Comparison of ENCODE assay signal across 12 mouse cellular contexts in genomic region chr7:133971086-133971485, GRCm38 (mm10).
DNase-seq lines count a peak whose midpoint lies in the region; ATAC-seq and TF ChIP-seq lines count a peak whose summit lies in the region.
"Had no signal": no experiment of that assay in that cellular context is flagged by ENCODE, and none has a peak within 500 bp of the region (broad histone marks: within the 10 kb centered on the region; RNA-seq: fewer than 3 reads in every experiment).

No protein-coding gene starts in this region.

- H3K9ac ChIP-seq in lung, embryonic 16.5 days (ENCODE audit: low read length): no peak overlapping the region
- H3K9ac ChIP-seq: forebrain, embryonic 13.5 days had no signal

- peaks cover 3% of the 10 kb centered on the region; the same call in 1 of the 2 replicates for H3K36me3 ChIP-seq in lung, embryonic 16.5 days (ENCODE audit: control insufficient read depth, insufficient read depth, low read length)

- WGBS in lung, embryonic 16.5 days: 39% methylated on average over 1 of the region's 1 CpGs

- no peaks in the 10 kb centered on the region for H3K9me3 ChIP-seq in lung, embryonic 16.5 days (ENCODE audit: control insufficient read depth, low read length)
- H3K9me3 ChIP-seq: forebrain, embryonic 13.5 days had no signal

- peak overlapping the region; percentile 28 for H3K4me3 ChIP-seq in gastrocnemius, adult 2 months
- no peak overlapping the region for H3K4me3 ChIP-seq in lung, embryonic 16.5 days (ENCODE audit: low read length)
- H3K4me3 ChIP-seq: forebrain, embryonic 13.5 days had no signal

- peak overlapping the region; percentile 59 for H3K27ac ChIP-seq in gastrocnemius, adult 2 months
- H3K27ac ChIP-seq in lung, embryonic 16.5 days (ENCODE audit: low read length): peak overlapping the region; percentile 56
- H3K27ac ChIP-seq: forebrain, embryonic 13.5 days; macrophage had no signal

- TF ChIP-seq CTCF in gastrocnemius, adult 2 months (IDR thresholded peaks at IDR 0.05): no peak

- peak; percentile 49 for DNase-seq in gastrocnemius, adult 2 months
- no peak for DNase-seq in gastrocnemius, postnatal 10 days
- DNase-seq in adipocyte (ENCODE audit: low spot score): peak; percentile 82
- peak; percentile 63 to 64 for DNase-seq in heart, adult 9 months (ENCODE audit: low spot score in 2 of 2)
- DNase-seq in cerebellum, adult 18-20 months: no peak
- DNase-seq in left cerebral cortex, postnatal 25 days (ENCODE audit: low spot score in 2 of 2): no peak
- DNase-seq in left cerebral cortex, adult 8-10 months (ENCODE audit: low spot score in 2 of 2): no peak
- DNase-seq: cerebellum, adult 11-12 months; right cerebral cortex, postnatal 4 days had no signal

- H3K4me2 ChIP-seq in lung, embryonic 16.5 days (ENCODE audit: low read depth, low read length): no peak overlapping the region
- H3K4me2 ChIP-seq: forebrain, embryonic 13.5 days had no signal

- H3K27me3 ChIP-seq in lung, embryonic 16.5 days (ENCODE audit: control insufficient read depth, insufficient read depth, low read depth, low read length): no peaks in the 10 kb centered on the region
- H3K27me3 ChIP-seq: forebrain, embryonic 13.5 days had no signal

- intact Hi-C loops in gastrocnemius, adult 2 months (cut with DNase I): no loop called here
- intact Hi-C loops in left cerebral cortex, postnatal 25 days (cut with DNase I): no loop called here

- H3K4me1 ChIP-seq in lung, embryonic 16.5 days (replicated peaks; ENCODE audit: control insufficient read depth, insufficient read depth, low read length): peaks cover 5% of the 10 kb centered on the region; the same call in 1 of the 2 replicates
- H3K4me1 ChIP-seq: forebrain, embryonic 13.5 days had no signal

- ATAC-seq in lung, embryonic 16.5 days (ENCODE audit: low read depth): peak; percentile 72
- ATAC-seq: forebrain, embryonic 13.5 days had no signal

Comparison
In these comparisons a context has a peak if more than half of its experiments do, and no peak if none do; other contexts are left out.
1. DNase-seq: peak in gastrocnemius, adult 2 months (single experiment), adipocyte (single experiment) and heart, adult 9 months (2 of 2); none in gastrocnemius, postnatal 10 days (single experiment), cerebellum, adult 18-20 months (0 of 2), left cerebral cortex, postnatal 25 days (0 of 2) and left cerebral cortex, adult 8-10 months (0 of 2).